Mouse (Mus musculus): ENCODE measurements around the gene Kdm7a.
A peak's percentile ranks its signal among the peaks of the same experiment; 100 is the strongest.

Kdm7a gene

GRCm38 (mm10) chr6:39206581-39207461, at the start of gene Kdm7a:
Gene Kdm7a, minus strand, starts transcription at chr6:39206789.
- peak; percentile 60 to 87 for DNase-seq (ENCODE audit: low spot score in 2 of 2)

GRCm38 (mm10) chr6:39255271-39255670, 48.7 kb upstream of the Kdm7a start:
- DNase-seq (ENCODE audit: low spot score in 2 of 2), result no peak

GRCm38 (mm10) chr6:39250055-39250454, 43.5 kb upstream of the Kdm7a start:
- DNase-seq (ENCODE audit: low spot score in 2 of 2), result no peak

DNA sequence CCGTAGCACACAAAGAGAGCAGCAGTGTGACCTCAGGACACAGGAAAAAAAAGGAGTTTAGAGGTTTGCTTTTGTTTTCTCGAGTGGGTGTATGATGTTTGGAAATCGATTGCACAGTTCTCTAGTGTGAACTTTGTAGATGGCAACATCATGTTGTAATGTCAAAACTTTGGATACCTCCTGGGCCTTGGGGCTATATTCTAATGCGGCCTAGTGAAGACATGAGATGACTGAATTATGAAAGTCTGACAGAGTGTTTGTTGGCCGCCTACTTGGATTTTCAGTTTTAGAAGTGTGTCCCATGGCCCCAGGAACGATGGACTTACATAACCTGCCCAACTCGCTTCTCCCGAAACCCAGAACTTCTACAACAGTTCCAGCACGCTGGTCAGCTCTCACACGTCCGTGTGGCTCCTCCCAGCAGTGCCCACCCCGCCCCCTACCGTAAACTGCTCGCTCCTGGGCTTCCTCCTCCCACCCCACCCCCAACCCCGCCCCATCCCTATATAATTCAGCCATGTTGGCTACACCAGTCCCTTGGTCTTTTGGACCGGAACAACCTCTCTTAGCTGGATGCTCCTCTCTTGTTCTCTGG, 42.7 kb upstream of the Kdm7a start:
- DNase-seq (ENCODE audit: low spot score in 2 of 2), result no peak

DNA sequence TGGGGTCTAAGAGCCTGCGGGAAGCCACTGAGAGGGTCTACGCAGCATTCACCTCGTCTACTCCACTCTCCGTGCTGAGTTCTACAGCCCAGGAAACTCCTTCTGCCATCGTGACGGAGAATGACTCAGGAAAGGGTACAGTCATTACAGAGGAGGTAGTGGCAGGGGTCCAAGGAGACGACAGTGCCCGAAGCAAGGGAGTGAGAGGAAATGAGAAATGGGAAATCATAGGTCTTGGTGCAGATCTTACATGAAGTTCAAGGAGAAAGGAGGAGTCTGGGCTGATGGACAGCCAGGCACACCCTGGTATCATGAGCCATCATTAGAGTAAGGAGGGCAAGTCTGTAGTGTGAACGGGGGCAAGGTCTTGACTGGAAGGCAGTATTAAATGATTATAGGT, 37.5 kb upstream of the Kdm7a start:
- no peak for DNase-seq (ENCODE audit: low spot score in 2 of 2)

DNA sequence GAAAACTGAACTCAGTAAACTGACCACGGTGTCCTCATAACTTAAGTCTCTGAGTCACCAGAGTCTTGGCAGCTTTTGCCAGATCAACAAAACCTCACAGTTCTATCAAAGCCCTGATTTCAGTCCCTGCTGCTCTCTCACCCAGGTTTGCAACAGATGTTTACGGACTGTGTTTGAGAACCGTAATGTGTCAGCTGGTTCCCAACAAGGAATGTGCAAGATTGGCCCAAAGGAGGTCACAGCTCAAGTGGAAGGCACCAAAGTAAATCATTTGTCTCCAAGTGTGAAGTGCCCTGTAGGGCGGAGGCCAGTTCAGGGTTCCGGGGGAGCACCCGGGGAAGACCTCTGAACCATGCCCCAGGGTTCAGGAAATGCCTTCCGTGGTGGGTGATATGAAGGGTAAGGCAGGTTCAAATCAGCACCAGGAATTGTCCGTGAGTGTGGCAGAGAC, 36.9 kb upstream of the Kdm7a start:
- DNase-seq (ENCODE audit: low spot score in 2 of 2), result no peak

DNA sequence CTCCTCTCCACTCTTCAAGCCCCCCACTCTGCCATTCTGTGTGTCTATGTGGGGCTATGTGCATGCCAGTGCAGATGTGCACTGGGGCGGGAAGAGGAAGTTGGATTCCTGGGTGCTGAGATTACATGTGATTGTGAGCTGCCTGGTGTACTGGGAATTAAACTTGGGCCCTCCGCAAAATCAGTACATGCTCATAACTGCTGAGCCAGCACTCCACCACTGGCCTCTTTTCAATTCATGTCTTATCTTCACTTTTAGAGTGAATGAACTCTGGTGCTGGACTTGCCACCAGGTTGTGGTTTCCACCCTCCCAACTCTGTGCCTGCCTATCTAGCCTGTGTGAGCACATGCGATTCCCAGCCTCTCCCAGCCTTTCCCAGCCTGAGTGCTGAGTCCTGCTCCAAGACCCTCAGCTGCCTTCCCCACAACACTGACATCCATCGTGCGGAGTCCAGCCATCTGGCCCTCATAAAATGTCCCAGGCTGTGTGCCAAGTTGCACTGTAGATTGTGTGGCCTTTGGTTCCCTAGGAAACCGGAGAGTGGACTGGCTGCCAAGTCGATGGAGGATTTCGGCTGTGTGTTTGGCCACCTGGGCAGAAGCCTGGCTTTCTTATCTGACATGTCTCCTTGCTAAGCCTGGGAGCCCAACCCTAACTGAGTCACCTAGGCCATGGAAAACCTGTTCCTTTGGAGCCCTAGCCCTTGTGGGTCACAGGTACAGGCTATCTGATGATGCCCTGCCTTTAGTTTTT, 36.3 kb upstream of the Kdm7a start:
- DNase-seq (ENCODE audit: low spot score in 2 of 2), result peak; percentile 63 to 88

DNA sequence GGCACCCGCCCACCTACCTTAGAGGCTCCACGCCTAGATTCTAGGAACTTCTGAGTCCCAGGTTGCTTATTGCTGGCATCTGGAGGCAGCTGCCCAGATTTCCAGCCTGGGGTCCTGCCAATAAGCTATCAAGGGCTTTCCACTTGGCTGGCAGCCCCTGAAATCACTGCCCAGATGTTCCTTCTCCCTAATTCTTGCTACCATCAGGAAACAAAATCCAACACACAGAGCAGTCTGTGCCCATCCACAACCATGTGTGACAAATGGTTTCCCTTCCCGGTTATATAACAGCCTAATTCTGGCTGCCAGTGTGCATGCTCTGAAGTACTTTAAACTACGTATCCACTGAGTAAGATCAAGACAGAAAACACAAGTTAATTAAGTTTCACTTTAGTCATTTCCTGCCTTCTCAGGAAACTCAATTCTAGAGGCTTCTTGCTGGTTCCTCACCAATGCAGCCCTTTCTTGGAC, 34.9 kb upstream of the Kdm7a start:
- DNase-seq (ENCODE audit: low spot score in 2 of 2), result no peak

DNA sequence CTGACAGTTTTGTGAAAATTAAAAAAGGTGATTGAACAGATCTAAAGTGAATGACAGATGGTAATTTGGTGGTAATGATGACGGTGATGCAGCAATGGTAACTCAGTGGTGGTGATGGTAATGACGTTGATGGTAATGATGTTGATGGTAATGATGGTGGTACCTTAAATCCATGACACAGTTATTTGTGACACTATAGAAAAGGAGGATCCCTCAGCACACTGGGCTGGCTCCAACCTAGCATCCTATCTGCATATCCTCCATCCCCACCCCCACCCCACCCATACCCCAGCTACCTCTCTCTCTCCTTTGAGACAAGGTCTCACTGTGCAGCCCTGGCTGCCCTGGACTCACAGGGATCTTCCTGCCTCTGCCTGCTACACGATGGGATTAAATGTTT, 34.4 kb upstream of the Kdm7a start:
- DNase-seq (ENCODE audit: low spot score in 2 of 2), result no peak

- no peak for DNase-seq (ENCODE audit: low spot score in 2 of 2)
These were observed 31.3 kb upstream of the Kdm7a start for GRCm38 (mm10) chr6:39237887-39238286.

DNA sequence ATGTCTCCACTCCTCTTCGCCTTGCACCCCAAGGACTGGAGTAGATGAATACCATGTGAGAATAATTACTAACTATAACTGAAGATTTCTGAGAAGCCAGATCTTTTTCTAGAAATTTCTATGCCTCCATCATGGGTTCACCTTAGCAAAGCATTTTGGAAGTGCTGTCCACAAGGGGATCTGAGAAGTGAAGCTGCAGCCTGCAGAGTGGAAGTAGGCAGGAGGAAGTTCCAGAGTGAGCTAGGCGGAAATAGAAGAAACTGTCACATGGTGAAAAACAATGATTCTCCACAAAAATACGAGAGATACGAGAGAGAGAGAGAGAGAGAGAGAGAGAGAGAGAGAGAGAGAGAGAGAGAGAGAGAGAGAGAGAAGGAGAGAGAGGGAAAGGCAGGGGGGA, 26.0 kb upstream of the Kdm7a start:
- DNase-seq (ENCODE audit: low spot score in 2 of 2), result no peak

GRCm38 (mm10) chr6:39230664-39231063, 24.1 kb upstream of the Kdm7a start:
- no peak for DNase-seq (ENCODE audit: low spot score in 2 of 2)

DNA sequence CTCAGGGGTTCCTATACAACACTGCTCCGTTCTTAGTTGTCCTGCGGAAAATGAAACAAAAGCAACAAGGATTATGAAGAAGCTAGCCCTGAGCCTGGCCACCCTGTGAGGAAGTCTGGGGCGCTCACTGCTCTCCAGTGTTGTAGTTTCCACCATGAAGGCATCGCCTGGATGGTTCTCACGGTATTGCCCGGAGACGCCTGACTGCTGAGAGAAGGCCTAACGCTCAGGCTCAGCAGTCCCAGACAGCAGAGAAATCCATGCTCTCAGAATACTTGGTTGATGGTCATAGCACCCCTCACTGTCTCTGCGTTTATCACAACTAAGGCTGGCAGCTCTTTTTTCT, 20.0 kb upstream of the Kdm7a start:
- DNase-seq (ENCODE audit: low spot score in 2 of 2), result no peak

GRCm38 (mm10) chr6:39225876-39226609, 19.5 kb upstream of the Kdm7a start:
- DNase-seq (ENCODE audit: low spot score in 2 of 2), result peak in 1 of 2 experiments; percentile 8

- DNase-seq (ENCODE audit: low spot score in 2 of 2), result no peak
These were observed 16.8 kb upstream of the Kdm7a start for GRCm38 (mm10) chr6:39223328-39223885.

DNA sequence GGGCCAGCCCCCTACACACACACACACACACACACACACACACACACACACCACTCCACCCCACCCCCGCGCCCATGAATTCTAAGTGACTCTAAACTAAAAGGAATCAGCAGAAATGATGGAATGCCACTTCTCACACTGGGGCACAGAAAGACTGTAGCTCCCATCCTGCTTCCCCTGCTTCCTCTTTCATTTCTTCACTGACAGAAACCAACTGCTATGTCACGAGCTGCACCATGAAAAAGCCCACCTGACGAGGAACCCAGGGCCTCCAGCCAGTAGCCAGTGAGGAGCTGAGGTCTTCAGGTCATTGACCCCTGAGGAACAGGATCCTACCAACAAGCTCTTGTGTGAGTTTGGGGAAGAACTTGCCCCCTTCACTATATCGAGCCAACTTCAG, 15.9 kb upstream of the Kdm7a start:
- no peak for DNase-seq (ENCODE audit: low spot score in 2 of 2)

- DNase-seq (ENCODE audit: low spot score in 2 of 2), result no peak
These were observed 11.4 kb upstream of the Kdm7a start for GRCm38 (mm10) chr6:39217961-39218360.

DNA sequence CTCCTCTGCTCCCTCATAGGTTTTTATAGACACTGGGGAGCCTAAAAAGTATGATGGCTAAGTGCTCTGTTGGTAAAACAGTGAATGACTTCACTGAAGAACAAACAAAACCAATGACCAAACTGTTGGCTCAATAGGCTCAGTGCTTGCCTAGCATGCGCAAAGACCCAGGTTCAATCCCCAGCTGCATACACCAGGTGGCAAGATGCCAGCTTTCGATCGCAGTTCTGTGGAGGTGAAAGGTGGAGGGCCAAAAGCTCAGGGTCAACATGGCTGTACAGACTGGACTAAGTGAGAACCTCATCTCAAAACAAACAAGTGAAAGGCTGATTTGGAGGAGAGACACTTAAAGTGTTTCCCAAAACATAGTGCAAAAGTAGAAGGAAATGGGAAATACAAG, 10.5 kb upstream of the Kdm7a start:
- DNase-seq (ENCODE audit: low spot score in 2 of 2), result no peak

DNA sequence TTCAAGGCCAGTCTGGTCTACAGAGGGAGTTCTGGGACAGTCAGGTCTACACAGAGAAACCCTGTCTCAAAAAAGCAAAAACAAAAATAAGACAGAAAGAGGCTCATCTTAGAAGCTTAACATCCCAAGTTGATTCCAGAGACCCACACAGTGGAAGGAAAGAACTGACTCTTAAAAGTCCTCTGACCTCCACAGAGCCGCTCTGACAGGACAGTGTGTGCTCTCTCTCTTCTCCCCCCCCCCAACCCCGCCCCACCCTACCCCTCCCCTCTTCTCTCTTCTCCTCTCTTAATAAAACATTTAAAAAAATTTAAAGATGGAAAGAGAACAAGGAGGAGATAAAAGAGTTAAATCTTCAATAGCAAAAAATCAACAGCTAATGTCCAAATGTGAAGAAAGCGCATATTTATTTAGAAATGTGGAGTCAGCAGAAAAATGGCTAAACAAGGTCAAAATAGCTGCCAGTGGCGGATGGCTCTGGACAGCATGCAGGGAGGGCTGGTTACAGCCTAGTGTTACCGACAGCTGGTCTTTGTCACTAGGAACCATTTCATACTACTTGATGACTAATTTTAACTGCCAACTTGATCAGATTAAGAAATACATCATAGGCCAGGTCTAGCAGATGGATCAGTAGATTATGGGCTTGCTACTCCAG, 8.5 kb upstream of the Kdm7a start:
- DNase-seq (ENCODE audit: low spot score in 2 of 2), result no peak

DNA sequence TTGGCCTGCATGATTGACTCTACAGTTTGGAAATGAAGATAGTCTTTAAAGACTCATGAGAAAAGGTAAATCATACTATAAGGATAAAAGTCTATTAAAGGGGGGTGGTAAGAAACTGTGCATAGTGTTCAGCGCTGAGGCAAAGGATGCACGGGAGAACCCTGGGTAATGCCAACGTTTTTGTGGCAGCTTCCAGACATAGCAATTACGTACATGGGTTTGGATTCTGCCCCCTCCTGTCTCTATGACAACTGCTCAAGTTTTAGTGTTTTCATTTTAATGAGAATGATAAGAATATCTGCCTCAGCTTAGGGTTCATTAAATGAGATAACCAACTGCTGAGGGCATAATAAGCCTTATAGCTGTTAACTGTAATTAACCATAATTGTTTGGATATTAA, 3.1 kb upstream of the Kdm7a start:
- no peak for DNase-seq (ENCODE audit: low spot score in 2 of 2)

GRCm38 (mm10) chr6:39208181-39208580, 1.6 kb upstream of the Kdm7a start:
- DNase-seq (ENCODE audit: low spot score in 2 of 2), result no peak

All from cerebellum, postnatal 4 days (tissue).